Mouse (Mus musculus) embryonic facial prominence, embryonic 13.5 days (tissue): Measurements from ENCODE around the gene Myh7b. TPM values are rescaled to one million over a fixed set of nuclear protein-coding genes. Genes with fewer than 3 reads are reported as not detected.

Experiments used
- ATAC-seq: fragments of 200-750 bp; cut with Nextera tagmentation; 2 replicates; pipeline ENCODE4 v1.8.0; 2017; ENCODE audit warnings: low read depth; ENCODE audit not compliant: insufficient number of reproducible peaks, insufficient read depth, low FRiP score, low TSS enrichment
- H3K27ac ChIP-seq: fragments of 300-500 bp; sonication (generic); 2 replicates; pipeline ENCODE4 v1.5.1; 2015; ENCODE audit warnings: moderate library complexity, mild to moderate bottlenecking, inconsistent platforms
- H3K27me3 ChIP-seq: fragments of 300-500 bp; sonication (generic); 2 replicates; pipeline ENCODE4 v1.6.1; 2015; ENCODE audit warnings: mild to moderate bottlenecking, inconsistent platforms
- H3K36me3 ChIP-seq: fragments of 300-500 bp; sonication (generic); 2 replicates; pipeline ENCODE4 v1.6.1; 2015; ENCODE audit warnings: mild to moderate bottlenecking, inconsistent platforms
- H3K4me1 ChIP-seq: fragments of 300-500 bp; sonication (generic); 2 replicates; pipeline ENCODE4 v1.6.1; 2015; ENCODE audit warnings: inconsistent platforms
- H3K4me2 ChIP-seq: fragments of 300-500 bp; sonication (generic); 2 replicates; pipeline ENCODE4 v1.6.1; 2015; ENCODE audit warnings: moderate library complexity, mild to moderate bottlenecking, inconsistent platforms
- H3K4me3 ChIP-seq: fragments of 300-500 bp; sonication (generic); 2 replicates; pipeline ENCODE4 v1.5.1; 2015; ENCODE audit warnings: mild to moderate bottlenecking, inconsistent platforms
- H3K9ac ChIP-seq: fragments of 300-500 bp; sonication (generic); 2 replicates; pipeline ENCODE4 v1.6.1; 2015; ENCODE audit warnings: mild to moderate bottlenecking, inconsistent platforms
- H3K9me3 ChIP-seq: fragments of 300-500 bp; sonication (generic); 2 replicates; pipeline ENCODE4 v1.6.1; 2016; ENCODE audit warnings: inconsistent platforms
- WGBS: fragments of 180-500 bp; shearing (Covaris S2); methylation state at CpG from one replicate; pipeline ENCODE4 v1.1.7; 2015; ENCODE audit warnings: mixed read lengths; 5-methylcytosine and 5-hydroxymethylcytosine counted together
- microRNA counts: library from miRNA; unstranded; fragments of <30 nt; microRNA quantifications from one replicate; lab custom pipeline; 2016
- microRNA-seq: library from miRNA; unstranded; fragments of <30 nt; microRNA quantifications from one replicate; pipeline ENCODE4, GENCODE M21; 2016
- polyA plus RNA-seq: library from polyadenylated mRNA; unstranded; fragments of >200 nt; fragmentation: Nextera tagmentation; extraction: Ambion mirVana; gene quantifications from 2 replicates; pipeline ENCODE4 v1.2.1, GENCODE M21; 2015

The Myh7b gene
- polyA plus RNA-seq, 1 experiment from 2014 or later, result 0.55 TPM

DNA sequence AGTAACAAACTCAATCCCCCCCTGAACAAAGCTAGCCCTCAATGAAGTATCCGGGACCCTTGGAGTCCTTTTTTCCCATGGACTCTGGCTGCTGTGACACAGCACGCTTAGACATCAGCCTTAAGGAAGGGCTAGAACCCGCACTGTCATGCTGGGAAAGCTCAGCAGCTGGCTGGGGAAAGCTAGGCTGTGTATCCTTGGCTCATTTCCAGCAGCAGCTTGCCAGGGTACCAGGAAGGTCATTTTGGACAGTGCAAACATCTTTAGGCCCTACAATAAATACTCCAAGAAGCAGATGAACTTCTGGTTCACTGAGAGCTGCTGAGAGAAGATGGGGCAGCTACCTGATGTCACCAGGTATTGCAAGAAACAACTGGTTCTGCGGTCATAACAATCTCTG is 60.2 kb downstream of the Myh7b start:
- H3K4me1 ChIP-seq, result 0 out of 2 replicates have a peak, but pooled peaks cover 4% of the 10 kb centered on the region
- no peak for ATAC-seq
- peaks cover 47% of the 10 kb centered on the region for H3K36me3 ChIP-seq
- H3K9me3 ChIP-seq, result no peaks in the 10 kb centered on the region
- H3K4me3 ChIP-seq, result no peak overlapping the region
- H3K27me3 ChIP-seq, result no peaks in the 10 kb centered on the region
- no peak overlapping the region for H3K27ac ChIP-seq
- H3K4me2 ChIP-seq, result no peak overlapping the region
- WGBS, result 87% methylated on average over 4 of the region's 4 CpGs
- H3K9ac ChIP-seq, result no peak overlapping the region

GRCm38 (mm10) chr2:155673546-155673945 is 62.5 kb downstream of the Myh7b start:
- 0 out of 2 replicates have a peak, but pooled peaks cover 4% of the 10 kb centered on the region for H3K4me1 ChIP-seq
- no peaks in the 10 kb centered on the region for H3K9me3 ChIP-seq
- no peak overlapping the region for H3K4me3 ChIP-seq
- no peak overlapping the region for H3K9ac ChIP-seq
- no peak overlapping the region for H3K27ac ChIP-seq
- H3K36me3 ChIP-seq, result peaks cover 27% of the 10 kb centered on the region
- ATAC-seq, result no peak
- no peaks in the 10 kb centered on the region for H3K27me3 ChIP-seq
- no peak overlapping the region for H3K4me2 ChIP-seq
- WGBS, result 31% methylated on average over 2 of the region's 2 CpGs

DNA sequence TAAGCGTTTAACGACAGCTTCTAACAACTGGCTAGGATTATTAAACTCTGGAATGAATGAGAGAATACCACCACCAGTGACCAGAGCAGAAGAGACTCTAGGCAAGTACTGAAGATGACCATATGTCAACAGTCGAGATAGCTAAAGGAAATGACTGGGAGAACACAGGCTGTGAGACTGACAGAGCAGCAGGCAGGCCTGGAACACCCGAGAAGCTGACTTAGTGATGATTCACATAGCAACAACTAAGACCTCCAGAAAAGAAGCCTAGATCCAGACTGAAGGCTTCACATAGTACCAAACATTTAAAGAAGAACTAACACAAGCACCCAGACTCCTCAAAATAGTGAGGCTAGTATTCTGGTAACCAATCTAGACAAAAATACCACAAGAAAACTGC is 64.1 kb downstream of the Myh7b start:
- Histone ChIP-seq H3K4me1 (0 out of 2 replicates have a peak, but pooled peaks cover 4% of the 10 kb centered on the region), H3K4me2 (no peak overlapping the region), H3K36me3 (peaks cover 25% of the 10 kb centered on the region), H3K27ac (no peak overlapping the region), H3K9me3 (no peaks in the 10 kb centered on the region), H3K4me3 (no peak overlapping the region), H3K9ac (no peak overlapping the region), H3K27me3 (no peaks in the 10 kb centered on the region)
- ATAC-seq, result no peak
- WGBS, result 74% methylated on average over 4 of the region's 4 CpGs

DNA sequence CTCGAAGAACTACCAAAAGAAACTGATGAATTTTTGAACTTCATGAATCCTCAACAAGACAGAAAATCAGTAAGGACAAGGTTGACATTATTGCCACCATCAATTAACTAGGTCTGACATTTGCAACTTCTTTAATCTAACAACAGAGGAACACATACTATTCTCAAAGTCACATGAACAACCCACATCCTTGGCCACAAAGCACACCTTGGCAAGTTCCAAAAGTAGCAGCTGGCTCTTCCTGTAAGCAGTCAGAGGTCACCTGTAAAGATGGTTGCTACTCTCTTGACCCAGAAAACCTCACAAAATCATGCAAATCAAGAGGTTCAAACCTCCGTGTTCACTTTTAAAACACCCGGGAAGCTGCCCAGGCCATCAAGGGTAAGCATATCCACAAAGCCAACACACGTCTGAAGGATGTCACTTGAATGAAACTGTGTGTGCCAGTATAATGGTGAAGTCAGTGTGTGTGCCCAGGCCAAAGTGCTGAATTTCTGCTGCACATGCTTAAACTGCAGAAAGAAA is 68.6 kb downstream of the Myh7b start:
- Histone ChIP-seq H3K27me3 (no peaks in the 10 kb centered on the region), H3K4me3 (no peak overlapping the region), H3K9ac (no peak overlapping the region), H3K36me3 (no peaks in the 10 kb centered on the region), H3K27ac (no peak overlapping the region), H3K9me3 (no peaks in the 10 kb centered on the region), H3K4me1 (0 out of 2 replicates have a peak, but pooled peaks cover 4% of the 10 kb centered on the region), H3K4me2 (no peak overlapping the region)
- 93% methylated on average over 4 of the region's 4 CpGs for WGBS
- ATAC-seq, result no peak

DNA sequence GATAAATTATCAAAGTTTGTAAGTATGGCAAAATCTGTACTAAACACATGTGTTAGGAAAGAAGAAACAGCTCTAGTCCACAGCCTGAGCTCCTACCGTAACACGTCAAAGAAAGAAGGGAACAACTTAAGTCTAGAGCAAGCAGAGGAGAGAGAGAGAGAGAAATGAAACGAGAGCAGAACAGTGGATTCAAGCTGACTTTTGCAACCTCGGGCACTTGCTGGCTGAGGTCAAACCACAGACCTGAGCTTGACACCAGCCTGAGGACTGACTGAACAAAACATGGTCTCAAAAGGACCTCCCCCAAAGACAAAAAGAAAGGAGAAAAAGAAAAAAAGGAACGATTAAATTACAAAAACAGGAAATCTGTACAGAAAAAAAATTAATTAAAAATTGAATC is 69.6 kb downstream of the Myh7b start:
- Histone ChIP-seq H3K4me2 (no peak overlapping the region), H3K9ac (no peak overlapping the region), H3K9me3 (no peaks in the 10 kb centered on the region), H3K36me3 (0 out of 2 replicates have a peak, but pooled peaks cover 2% of the 10 kb centered on the region), H3K27ac (no peak overlapping the region), H3K27me3 (no peaks in the 10 kb centered on the region), H3K4me1 (no peaks in the 10 kb centered on the region), H3K4me3 (no peak overlapping the region)
- WGBS, result 59% methylated on average over 5 of the region's 5 CpGs
- no peak for ATAC-seq

DNA sequence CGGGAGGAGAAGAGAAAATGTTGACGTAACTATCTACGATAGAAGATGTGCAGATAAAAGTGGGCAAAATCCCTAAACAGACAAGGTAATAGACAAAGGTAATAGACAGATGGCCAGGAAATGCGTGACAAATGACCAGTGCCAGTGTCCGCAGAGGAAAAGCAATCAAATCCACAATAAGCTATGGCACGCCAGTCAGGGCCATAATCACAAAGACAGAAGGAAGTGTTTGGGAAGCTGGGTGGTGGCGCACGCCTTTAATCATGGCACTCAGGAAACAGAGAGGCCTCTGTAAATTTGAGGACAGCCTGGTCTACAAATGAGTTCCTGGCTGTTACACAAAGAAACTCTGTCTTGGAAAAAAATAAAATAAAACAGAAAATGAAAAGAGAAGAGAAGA is 70.2 kb downstream of the Myh7b start:
- H3K4me1 ChIP-seq, result no peaks in the 10 kb centered on the region
- H3K4me2 ChIP-seq, result no peak overlapping the region
- H3K9ac ChIP-seq, result no peak overlapping the region
- peaks cover 8% of the 10 kb centered on the region; the same call in 1 of the 2 replicates for H3K36me3 ChIP-seq
- no peak overlapping the region for H3K27ac ChIP-seq
- 74% methylated on average over 8 of the region's 8 CpGs for WGBS
- no peaks in the 10 kb centered on the region for H3K27me3 ChIP-seq
- no peak overlapping the region for H3K4me3 ChIP-seq
- no peak for ATAC-seq
- no peaks in the 10 kb centered on the region for H3K9me3 ChIP-seq

DNA sequence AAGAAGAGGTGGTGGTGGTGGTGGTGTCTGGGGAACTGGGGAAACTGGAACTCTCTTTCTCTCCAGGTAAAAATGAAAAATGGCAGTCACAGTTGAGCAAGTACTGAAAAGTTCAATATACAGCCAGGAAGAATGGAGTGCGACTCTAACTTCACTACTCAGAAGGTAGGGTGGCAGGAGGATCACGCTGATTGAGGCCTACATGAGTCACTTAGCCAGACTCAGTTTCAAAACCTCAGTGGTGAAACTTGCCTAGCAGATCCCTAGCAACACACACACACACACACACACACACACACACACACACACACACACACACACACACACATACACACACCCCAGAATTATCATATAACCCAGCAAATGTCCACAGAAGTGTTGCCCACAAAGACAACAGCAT is 70.9 kb downstream of the Myh7b start:
- H3K9me3 ChIP-seq, result no peaks in the 10 kb centered on the region
- H3K4me2 ChIP-seq, result no peak overlapping the region
- no peaks in the 10 kb centered on the region for H3K4me1 ChIP-seq
- H3K27ac ChIP-seq, result no peak overlapping the region
- H3K9ac ChIP-seq, result no peak overlapping the region
- no peak overlapping the region for H3K4me3 ChIP-seq
- ATAC-seq, result no peak
- H3K27me3 ChIP-seq, result no peaks in the 10 kb centered on the region
- peaks cover 13% of the 10 kb centered on the region; the same call in 1 of the 2 replicates for H3K36me3 ChIP-seq
- 86% methylated on average over 2 of the region's 2 CpGs for WGBS

GRCm38 (mm10) chr2:155683137-155683536 is 72.1 kb downstream of the Myh7b start:
- WGBS, result 76% methylated on average over 3 of the region's 3 CpGs
- no peak overlapping the region for H3K9ac ChIP-seq
- ATAC-seq, result no peak
- H3K27ac ChIP-seq, result no peak overlapping the region
- no peaks in the 10 kb centered on the region for H3K27me3 ChIP-seq
- no peaks in the 10 kb centered on the region for H3K4me1 ChIP-seq
- H3K9me3 ChIP-seq, result no peaks in the 10 kb centered on the region
- no peak overlapping the region for H3K4me3 ChIP-seq
- H3K4me2 ChIP-seq, result no peak overlapping the region
- peaks cover 21% of the 10 kb centered on the region for H3K36me3 ChIP-seq

DNA sequence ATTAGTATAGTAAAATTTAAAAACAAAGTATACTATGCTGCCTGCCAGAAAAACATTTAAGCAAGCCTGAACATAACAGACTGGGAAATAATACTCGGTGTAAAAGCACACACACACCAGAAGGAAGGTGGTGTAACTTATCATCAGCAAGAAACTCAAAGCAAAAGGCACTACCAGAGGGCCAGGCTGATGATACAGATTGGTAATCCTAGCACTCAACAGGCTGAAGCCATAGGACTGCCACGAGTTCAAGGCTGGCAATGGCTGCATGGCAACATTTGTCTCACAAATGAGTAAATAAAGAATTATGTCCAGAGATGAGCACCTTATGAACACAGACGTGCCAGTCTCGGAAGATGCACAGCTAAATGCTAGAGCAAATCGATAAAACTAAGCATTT is 72.8 kb downstream of the Myh7b start:
- no peaks in the 10 kb centered on the region for H3K9me3 ChIP-seq
- no peaks in the 10 kb centered on the region for H3K27me3 ChIP-seq
- ATAC-seq, result no peak
- no peaks in the 10 kb centered on the region for H3K4me1 ChIP-seq
- H3K36me3 ChIP-seq, result peaks cover 21% of the 10 kb centered on the region
- H3K27ac ChIP-seq, result no peak overlapping the region
- H3K9ac ChIP-seq, result no peak overlapping the region
- H3K4me3 ChIP-seq, result no peak overlapping the region
- H3K4me2 ChIP-seq, result no peak overlapping the region
- 93% methylated on average over 5 of the region's 5 CpGs for WGBS

MicroRNA genes within 50 kb of the gene (microRNA counts, 519-probe panel; counts per million panel counts)
- 236 counts per million, percentile 44 among the panel's probes with 10 or more counts for microRNA mmu-miR-499 (lab: Ali Mortazavi, UCI)

Small RNA genes lying within 50 kb of the gene (microRNA-seq; reads per million reads assigned to microRNA genes)
- 10.9 reads per million, percentile 28 among the genes with 10 or more reads in this experiment for gene Mir499

Other genes starting within 250 kb of the Myh7b start
- 18.0 and 20.0 TPM in 2 replicates for gene Trp53inp2, start 230.2 kb upstream of the Myh7b start, polyA plus RNA-seq
- gene Ncoa6, start 137.3 kb upstream of the Myh7b start, polyA plus RNA-seq, result 24.5 and 27.2 TPM in 2 replicates
- 12.2 and 13.1 TPM in 2 replicates for gene Acss2, start 93.3 kb upstream of the Myh7b start, polyA plus RNA-seq
- gene Ggt7, start 93.0 kb upstream of the Myh7b start, polyA plus RNA-seq, result 13.7 and 14.3 TPM in 2 replicates
- 32.2 and 35.5 TPM in 2 replicates for gene Gss, start 18.4 kb upstream of the Myh7b start, polyA plus RNA-seq
- gene Trpc4ap, start 81.2 kb downstream of the Myh7b start, polyA plus RNA-seq, result 137 and 142 TPM in 2 replicates
- gene Edem2, start 118.3 kb downstream of the Myh7b start, polyA plus RNA-seq, result 27.5 and 32.5 TPM in 2 replicates
- gene Gm17581, start 124.7 kb downstream of the Myh7b start, polyA plus RNA-seq, result not detected in 2 replicates
- 4.9 and 7.0 TPM in 2 replicates for gene Procr, start 139.9 kb downstream of the Myh7b start, polyA plus RNA-seq
- gene Mmp24, start 164.1 kb downstream of the Myh7b start, polyA plus RNA-seq, result 0.14 and 0.32 TPM in 2 replicates
- 16.6 and 17.5 TPM in 2 replicates for gene BC029722, start 208.2 kb downstream of the Myh7b start, polyA plus RNA-seq
- 174 and 201 TPM in 2 replicates for gene Eif6, start 215.7 kb downstream of the Myh7b start, polyA plus RNA-seq
- gene Fam83c, start 223.6 kb downstream of the Myh7b start, polyA plus RNA-seq, result 0.98 and 1.6 TPM in 2 replicates